Mouse (Mus musculus) brain, embryonic 14.5 days (tissue): ENCODE measurements around the gene Akap13. TPM values are rescaled to one million over a fixed set of nuclear protein-coding genes. Genes with fewer than 3 reads are reported as not detected.

ENCODE experiments used
- DNase-seq: peaks from one replicate; pipeline ENCODE4 v3.0.0-alpha.2; 2011; ENCODE audit warnings: low read depth
- CTCF ChIP-seq: fragments of 200-500 bp; IDR thresholded peaks from 2 replicates; pipeline ENCODE4 v1.5.1; 2012; ENCODE audit warnings: inconsistent platforms, mild to moderate bottlenecking, moderate library complexity, borderline replicate concordance; ENCODE audit not compliant: insufficient read depth, insufficient read length; ENCODE audit errors: extremely low read depth
- POLR2A ChIP-seq: fragments of 200-500 bp; IDR thresholded peaks from 2 replicates; pipeline ENCODE4 v1.6.1; 2012; ENCODE audit warnings: mild to moderate bottlenecking, inconsistent platforms, borderline replicate concordance; ENCODE audit not compliant: poor library complexity, insufficient read depth, insufficient read length, severe bottlenecking; ENCODE audit errors: extremely low read depth
- polyA plus RNA-seq: library from polyadenylated mRNA; depleted of rRNA; stranded (reverse); fragments of >200 nt; gene quantifications from 2 replicates; pipeline ENCODE4 v1.2.3, GENCODE M21; 2012

Akap13 gene
- polyA plus RNA-seq, 1 experiment, result 11.5 TPM

DNA sequence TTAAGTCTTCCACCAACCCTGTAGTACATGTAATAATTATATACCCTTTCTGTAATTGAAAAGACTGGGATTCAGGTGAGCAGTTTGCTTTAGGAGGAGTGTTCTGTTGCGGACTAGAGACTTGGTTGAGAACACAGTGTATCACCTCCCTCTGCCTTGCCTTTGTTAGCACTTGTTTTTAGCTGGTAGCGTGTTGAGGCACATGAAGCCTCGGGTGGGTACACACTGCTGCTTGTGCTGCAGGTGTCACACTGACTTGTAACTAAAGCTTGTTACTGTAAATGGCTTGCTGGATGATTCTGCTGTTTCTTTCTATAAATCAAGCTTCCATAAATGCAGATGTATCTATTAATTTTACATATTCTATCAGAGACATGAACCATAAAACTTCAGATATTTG lies 75.3 kb downstream of the Akap13 start:
- TF ChIP-seq POLR2A (no peak), CTCF (no peak)
- DNase-seq, result no peak

DNA sequence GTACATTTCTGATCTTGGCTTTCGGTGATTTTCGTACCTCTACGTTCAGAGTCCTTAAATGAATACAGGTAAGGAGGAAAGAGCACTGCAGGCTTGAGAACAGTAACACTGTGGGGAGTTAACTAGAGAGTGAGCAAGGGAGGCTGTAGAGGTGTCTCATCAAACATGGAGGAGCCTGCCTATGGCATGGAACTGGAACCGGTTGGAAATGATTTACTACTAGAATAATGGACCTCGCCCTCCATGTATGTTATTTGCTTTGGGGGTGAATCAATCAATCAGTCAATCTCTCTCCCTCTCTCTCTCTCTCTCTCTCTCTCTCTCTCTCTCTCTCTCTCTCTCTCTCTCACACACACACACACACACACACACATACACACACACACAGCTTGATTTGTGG lies 77.7 kb downstream of the Akap13 start:
- no peak for TF ChIP-seq POLR2A
- TF ChIP-seq CTCF, result no peak
- no peak for DNase-seq

- no peak for TF ChIP-seq POLR2A
- TF ChIP-seq CTCF, result no peak
- DNase-seq, result no peak
Observed at GRCm38 (mm10) chr7:75536298-75536697, 81.0 kb downstream of the Akap13 start.

DNA sequence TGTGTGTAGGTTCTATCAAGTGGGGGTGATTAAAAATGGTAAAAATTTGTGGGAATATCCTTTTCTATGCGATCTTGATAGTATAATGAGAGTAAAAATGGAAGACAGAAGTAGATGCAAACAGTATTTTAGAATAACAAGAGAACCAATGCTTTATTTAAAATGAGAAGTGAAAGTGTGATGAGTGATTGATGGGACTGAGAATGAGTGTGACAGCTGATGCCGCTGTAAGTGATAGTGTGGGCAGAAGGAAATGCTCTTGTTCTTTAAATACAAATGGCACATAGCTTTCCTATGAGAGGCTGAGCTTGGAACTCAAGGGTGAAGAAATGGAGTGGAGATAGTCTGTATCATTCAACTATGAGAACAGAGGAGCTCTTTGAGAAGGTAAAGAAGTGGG lies 82.2 kb downstream of the Akap13 start:
- DNase-seq, result no peak
- no peak for TF ChIP-seq POLR2A
- no peak for TF ChIP-seq CTCF

GRCm38 (mm10) chr7:75538513-75538912 lies 83.2 kb downstream of the Akap13 start:
- TF ChIP-seq CTCF, result no peak
- no peak for TF ChIP-seq POLR2A
- DNase-seq, result no peak

GRCm38 (mm10) chr7:75539168-75539567 lies 83.8 kb downstream of the Akap13 start:
- no peak for DNase-seq
- TF ChIP-seq CTCF, result no peak
- no peak for TF ChIP-seq POLR2A

GRCm38 (mm10) chr7:75549856-75550255 lies 94.5 kb downstream of the Akap13 start:
- TF ChIP-seq CTCF (no peak), POLR2A (no peak)
- peak; percentile 19 for DNase-seq

GRCm38 (mm10) chr7:75550791-75551336 lies 95.5 kb downstream of the Akap13 start:
- no peak for DNase-seq
- TF ChIP-seq CTCF (no peak), POLR2A (no peak)

DNA sequence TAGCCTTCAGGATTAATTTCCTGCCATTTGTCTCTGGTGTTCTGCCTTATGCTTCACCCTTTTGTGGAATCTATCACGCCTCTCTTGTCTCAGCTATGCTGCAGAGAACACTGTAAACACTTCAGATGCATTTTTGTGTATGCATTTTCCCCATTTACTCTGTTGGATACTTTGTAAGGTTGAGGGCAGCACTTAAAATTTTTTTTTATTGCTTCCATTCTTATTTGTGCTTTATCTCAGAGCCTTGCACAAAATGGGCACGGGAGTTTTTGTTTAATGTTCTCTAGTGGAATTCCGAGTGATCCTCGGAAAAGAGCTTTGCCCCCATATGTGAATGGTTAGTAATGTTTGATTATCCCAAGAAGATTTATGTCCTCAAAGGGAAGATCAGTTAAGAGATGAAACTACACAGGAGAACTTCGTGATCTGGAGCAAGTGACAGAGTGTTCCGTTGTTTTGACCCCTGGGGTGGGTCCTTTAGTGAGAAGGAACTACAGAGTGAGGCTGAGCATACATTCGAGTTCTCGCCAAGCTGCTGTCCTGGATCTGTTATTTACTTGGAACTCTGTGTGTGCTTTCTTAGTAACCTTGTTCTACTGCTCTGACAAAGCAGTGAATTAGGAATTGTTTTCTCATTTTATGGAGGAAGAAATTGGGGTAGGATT lies 97.8 kb downstream of the Akap13 start:
- TF ChIP-seq POLR2A (no peak), CTCF (no peak)
- DNase-seq, result no peak

DNA sequence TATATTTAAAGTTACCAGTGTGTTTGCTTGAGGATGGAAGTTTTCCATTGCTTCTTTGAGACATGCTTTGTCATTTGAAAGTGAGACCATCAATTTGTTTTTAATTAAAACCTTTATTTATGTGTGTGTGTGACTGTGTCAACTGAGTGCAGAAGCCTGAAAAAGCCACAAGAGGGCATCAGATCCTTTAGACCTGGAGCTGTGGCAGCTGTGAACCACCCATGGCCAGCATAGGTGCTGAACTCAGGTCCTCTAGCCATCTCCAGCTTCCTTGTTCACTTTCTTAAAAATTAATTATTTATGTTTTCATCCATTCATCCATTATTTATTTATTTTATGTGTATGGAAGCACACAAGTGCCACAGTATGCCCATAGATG lies 98.3 kb downstream of the Akap13 start:
- TF ChIP-seq CTCF (no peak), POLR2A (no peak)
- DNase-seq, result no peak

DNA sequence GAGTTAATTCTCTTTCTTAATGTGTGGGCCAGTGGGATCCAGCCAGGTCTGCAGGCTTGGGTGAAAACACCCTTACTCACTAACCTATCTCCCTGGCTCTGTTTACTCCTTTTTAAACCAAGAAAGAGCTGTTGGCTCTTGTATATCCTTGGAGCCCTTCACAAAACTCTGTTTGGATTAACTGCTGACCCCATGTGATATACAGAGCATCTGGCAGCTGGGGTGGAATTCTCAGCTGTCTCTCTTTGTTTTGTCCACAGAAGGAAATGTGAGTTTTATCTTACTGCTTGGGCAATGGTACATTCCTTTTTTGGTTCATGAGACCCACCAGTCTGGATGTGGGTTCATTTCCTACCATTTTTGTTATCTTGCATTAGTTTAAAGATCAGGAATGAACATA lies 98.7 kb downstream of the Akap13 start:
- DNase-seq, result no peak
- TF ChIP-seq POLR2A, result no peak
- TF ChIP-seq CTCF, result no peak

DNA sequence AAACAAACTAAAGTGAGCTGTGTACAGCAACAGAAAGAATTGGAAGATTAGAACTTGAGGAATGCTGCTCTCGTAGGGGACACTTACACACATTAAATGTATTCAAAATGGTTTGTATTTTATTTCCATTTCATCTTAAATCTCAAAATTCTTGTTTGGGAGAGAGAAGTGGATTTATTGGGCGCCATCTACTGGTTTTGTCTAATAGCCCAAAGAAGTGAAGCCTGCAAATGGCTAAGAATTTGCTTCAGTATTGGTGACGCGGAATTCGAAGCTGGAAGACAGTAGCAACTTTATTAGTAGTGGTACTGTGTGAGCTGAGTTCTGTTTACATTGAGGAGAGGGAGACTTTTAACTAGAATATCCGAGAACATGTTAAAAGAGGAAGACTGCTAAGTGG lies 100.6 kb downstream of the Akap13 start:
- no peak for TF ChIP-seq CTCF
- TF ChIP-seq POLR2A, result no peak
- peak; percentile 54 for DNase-seq

DNA sequence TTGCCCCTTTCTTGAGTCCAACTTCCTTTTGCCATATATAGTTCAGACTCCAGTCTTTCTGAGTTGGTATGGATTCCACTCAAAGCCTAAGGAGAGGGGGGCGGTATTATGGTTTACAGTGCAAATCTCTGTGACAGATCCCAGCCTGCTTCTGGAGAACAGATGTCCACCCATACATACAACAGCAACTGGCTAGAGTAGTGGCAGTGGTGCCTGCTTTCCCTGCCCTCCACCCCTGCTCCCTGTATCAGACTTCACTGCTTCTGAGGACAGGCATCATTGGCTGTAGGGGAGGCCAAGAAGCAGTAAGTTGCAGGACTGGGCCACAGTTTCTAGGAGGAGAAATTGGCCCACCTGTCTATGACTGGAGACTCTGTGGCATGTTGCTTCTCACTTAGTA lies 102.9 kb downstream of the Akap13 start:
- no peak for DNase-seq
- TF ChIP-seq POLR2A (no peak), CTCF (no peak)

DNA sequence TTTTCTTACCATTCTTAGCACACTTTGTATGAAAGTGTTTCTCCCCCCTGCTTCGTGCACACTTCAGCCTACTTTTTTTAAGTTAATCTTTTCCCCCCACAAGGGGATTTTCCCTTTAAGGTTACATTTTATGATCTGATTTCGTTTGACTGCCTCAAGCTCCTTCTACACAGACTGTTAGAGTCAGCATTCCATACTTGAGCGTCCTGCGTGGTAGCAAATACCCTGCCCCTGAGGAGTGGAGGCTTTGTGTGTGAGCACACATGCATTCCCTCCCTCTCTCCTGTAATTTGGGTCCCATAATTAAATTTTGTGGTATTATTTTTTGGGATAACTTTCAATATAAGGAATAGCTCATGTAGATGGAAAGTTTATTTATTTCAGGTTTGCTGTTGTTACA lies 103.8 kb downstream of the Akap13 start:
- TF ChIP-seq CTCF (no peak), POLR2A (no peak)
- DNase-seq, result no peak

GRCm38 (mm10) chr7:75559915-75560314 lies 104.6 kb downstream of the Akap13 start:
- DNase-seq, result no peak

GRCm38 (mm10) chr7:75560566-75560965 lies 105.2 kb downstream of the Akap13 start:
- peak; percentile 22 for DNase-seq
- TF ChIP-seq CTCF (no peak), POLR2A (no peak)

More at GRCm38 (mm10) chr7:75559915-75560314, 104.6 kb downstream of the Akap13 start:
- TF ChIP-seq CTCF (no peak), POLR2A (no peak)
